Mouse (Mus musculus) small intestine, adult 2 months (tissue): ENCODE measurements around the gene Trappc10. TPM values are rescaled to one million over a fixed set of nuclear protein-coding genes. Genes with fewer than 3 reads are reported as not detected.

ENCODE experiments used
- H3K27ac ChIP-seq: fragments of 200-500 bp; 2 replicates; pipeline ENCODE4 v1.5.1; 2012; ENCODE audit warnings: low read depth, low read length, control low read depth, inconsistent platforms; ENCODE audit not compliant: insufficient read depth
- H3K27me3 ChIP-seq: fragments of 200-500 bp; 2 replicates; pipeline ENCODE4 v1.6.1; 2012; ENCODE audit warnings: mild to moderate bottlenecking, moderate library complexity, low read length, inconsistent platforms; ENCODE audit not compliant: control insufficient read depth, insufficient read depth
- H3K36me3 ChIP-seq: fragments of 200-500 bp; 2 replicates; pipeline ENCODE4 v1.6.1; 2012; ENCODE audit warnings: mild to moderate bottlenecking, low read length, control low read depth, inconsistent platforms; ENCODE audit not compliant: control insufficient read depth, insufficient read depth
- H3K4me1 ChIP-seq: fragments of 200-500 bp; 2 replicates; pipeline ENCODE4 v1.6.1; 2012; ENCODE audit warnings: low read length, inconsistent platforms, mixed read lengths; ENCODE audit not compliant: control insufficient read depth, insufficient read depth, insufficient read length
- H3K4me3 ChIP-seq: fragments of 200-500 bp; 2 replicates; pipeline ENCODE4 v1.5.1; 2012; ENCODE audit warnings: low read depth, mild to moderate bottlenecking, control low read depth, inconsistent platforms, low read length, moderate library complexity
- CTCF ChIP-seq: fragments of 200-500 bp; IDR thresholded peaks from 2 replicates; pipeline ENCODE4 v1.5.1; 2012; ENCODE audit warnings: low read depth, mild to moderate bottlenecking, control low read depth, inconsistent platforms, low read length, moderate library complexity, mixed read lengths; ENCODE audit not compliant: insufficient replicate concordance, insufficient read length; ENCODE audit errors: extremely low read depth
- POLR2A ChIP-seq: fragments of 200-500 bp; IDR thresholded peaks from 2 replicates; pipeline ENCODE4 v1.6.1; 2012; ENCODE audit warnings: low read depth, mild to moderate bottlenecking, control low read depth, inconsistent platforms, low read length, moderate library complexity
- WGBS: fragments of 180-500 bp; shearing (Covaris S2); methylation state at CpG from one replicate; pipeline ENCODE4 v1.1.7; 2018; 5-methylcytosine and 5-hydroxymethylcytosine counted together
- polyA plus RNA-seq: library from polyadenylated mRNA; depleted of rRNA; stranded (reverse); fragments of >200 nt; gene quantifications from 2 replicates; pipeline ENCODE4 v1.2.3, GENCODE M21; 2012

The Trappc10 gene
- polyA plus RNA-seq, 1 experiment: 69.9 TPM

DNA sequence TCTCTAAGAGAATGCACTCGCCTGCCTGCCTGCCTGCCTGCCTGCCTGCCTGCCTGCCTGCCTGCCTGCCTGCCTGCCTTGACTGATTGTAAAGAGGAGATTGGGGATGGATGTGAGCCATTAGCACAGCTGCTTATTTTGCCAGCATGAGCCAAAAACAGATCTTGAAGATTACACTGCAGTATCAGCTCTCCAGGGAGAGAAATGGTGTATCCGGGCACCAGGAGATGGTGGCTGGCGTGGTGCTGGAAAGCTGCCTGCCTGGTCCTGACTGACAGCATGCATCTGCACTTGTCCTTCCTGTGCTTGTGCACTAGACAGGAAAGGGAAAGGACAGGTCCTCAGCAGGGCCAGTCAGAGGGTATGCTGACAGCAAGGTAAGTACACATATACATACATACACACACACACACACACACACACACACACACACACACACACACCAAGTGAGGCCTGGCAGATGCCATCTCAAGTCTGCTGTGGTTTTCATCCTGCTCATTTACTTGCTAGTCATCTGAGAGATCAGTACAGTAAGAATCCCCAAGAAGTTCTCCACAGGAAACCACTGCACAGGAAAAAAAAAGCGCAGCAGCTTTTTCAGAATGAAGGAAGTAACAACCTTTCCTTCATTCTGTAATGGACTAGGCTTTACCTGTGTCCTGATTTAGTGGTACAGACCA, 12.0 kb downstream of the Trappc10 start:
- no peak for TF ChIP-seq CTCF
- H3K4me3 ChIP-seq: no peak overlapping the region
- peaks cover 15% of the 10 kb centered on the region for H3K36me3 ChIP-seq
- no peaks in the 10 kb centered on the region for H3K27me3 ChIP-seq
- 73% methylated on average over 4 of the region's 4 CpGs for WGBS
- H3K27ac ChIP-seq: peak overlapping the region; percentile 88
- peaks cover 58% of the 10 kb centered on the region for H3K4me1 ChIP-seq

- H3K4me3 ChIP-seq: no peak overlapping the region
- no peaks in the 10 kb centered on the region for H3K27me3 ChIP-seq
- TF ChIP-seq POLR2A: no peak
- TF ChIP-seq CTCF: no peak
- peaks cover 34% of the 10 kb centered on the region for H3K36me3 ChIP-seq
- H3K4me1 ChIP-seq: peaks cover 35% of the 10 kb centered on the region
- 29% methylated on average over 5 of the region's 5 CpGs for WGBS
- H3K27ac ChIP-seq: peak overlapping the region; percentile 95
Measured at GRCm38 (mm10) chr10:78228560-78228928, 15.9 kb downstream of the Trappc10 start.

- Histone ChIP-seq H3K4me1 (peaks cover 30% of the 10 kb centered on the region), H3K27ac (peak overlapping the region; percentile 95), H3K36me3 (peaks cover 37% of the 10 kb centered on the region), H3K27me3 (no peaks in the 10 kb centered on the region), H3K4me3 (no peak overlapping the region)
- WGBS: 29% methylated on average over 8 of the region's 8 CpGs
- TF ChIP-seq CTCF: no peak
- no peak for TF ChIP-seq POLR2A
Measured at GRCm38 (mm10) chr10:78227875-78228559, 16.4 kb downstream of the Trappc10 start.

DNA sequence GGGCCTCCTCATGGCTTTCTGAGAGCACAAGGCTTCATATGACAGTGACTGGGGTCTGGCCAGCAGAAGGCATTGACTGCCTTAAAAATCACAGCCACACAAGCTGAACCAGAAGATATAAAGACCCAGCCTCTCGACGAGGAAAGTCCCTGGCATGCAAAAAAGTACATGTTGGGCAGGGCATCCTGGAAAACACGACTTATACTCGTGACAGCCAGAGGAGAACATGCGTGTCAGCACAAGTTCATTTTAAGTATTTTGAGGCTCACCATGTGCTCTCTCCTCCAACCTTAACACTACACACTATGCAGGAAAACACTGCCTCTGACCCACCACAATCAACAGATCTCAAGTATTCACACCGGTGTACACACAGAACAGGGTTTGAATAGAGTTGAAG, 20.3 kb downstream of the Trappc10 start:
- no peak overlapping the region for H3K27ac ChIP-seq
- no peaks in the 10 kb centered on the region for H3K27me3 ChIP-seq
- H3K4me1 ChIP-seq: peaks cover 15% of the 10 kb centered on the region
- TF ChIP-seq POLR2A (no peak), CTCF (no peak)
- H3K36me3 ChIP-seq: peaks cover 50% of the 10 kb centered on the region
- WGBS: 87% methylated on average over 6 of the region's 6 CpGs
- no peak overlapping the region for H3K4me3 ChIP-seq

DNA sequence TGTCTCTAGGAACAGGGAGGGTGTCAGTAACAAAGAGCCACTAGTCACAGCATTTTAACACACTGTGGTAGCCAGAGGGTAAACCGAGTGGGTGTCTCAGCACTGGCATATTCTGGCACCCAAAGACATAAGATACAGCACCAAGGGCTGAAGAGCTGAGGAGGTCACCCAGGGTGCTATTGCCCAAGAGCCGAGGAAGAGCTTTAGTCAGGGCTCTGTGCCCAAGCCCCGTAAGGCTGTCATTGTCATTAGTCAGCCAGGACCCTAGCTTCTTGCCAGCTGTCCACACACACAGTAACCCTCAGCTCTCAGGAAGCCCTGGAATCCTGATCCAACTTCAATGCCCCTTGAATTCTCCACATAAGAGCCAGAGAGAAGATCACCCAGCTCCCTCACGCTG, 21.5 kb downstream of the Trappc10 start:
- Histone ChIP-seq H3K27ac (no peak overlapping the region), H3K4me1 (peaks cover 7% of the 10 kb centered on the region), H3K36me3 (peaks cover 58% of the 10 kb centered on the region), H3K27me3 (no peaks in the 10 kb centered on the region), H3K4me3 (no peak overlapping the region)
- 78% methylated on average over 4 of the region's 4 CpGs for WGBS
- TF ChIP-seq CTCF (no peak), POLR2A (no peak)

- Histone ChIP-seq H3K4me3 (no peak overlapping the region), H3K36me3 (peaks cover 56% of the 10 kb centered on the region), H3K4me1 (no peaks in the 10 kb centered on the region), H3K27me3 (no peaks in the 10 kb centered on the region), H3K27ac (no peak overlapping the region)
- WGBS: 97% methylated on average over 7 of the region's 7 CpGs
- no peak for TF ChIP-seq CTCF
- no peak for TF ChIP-seq POLR2A
Measured at GRCm38 (mm10) chr10:78221315-78221714, 23.1 kb downstream of the Trappc10 start.

DNA sequence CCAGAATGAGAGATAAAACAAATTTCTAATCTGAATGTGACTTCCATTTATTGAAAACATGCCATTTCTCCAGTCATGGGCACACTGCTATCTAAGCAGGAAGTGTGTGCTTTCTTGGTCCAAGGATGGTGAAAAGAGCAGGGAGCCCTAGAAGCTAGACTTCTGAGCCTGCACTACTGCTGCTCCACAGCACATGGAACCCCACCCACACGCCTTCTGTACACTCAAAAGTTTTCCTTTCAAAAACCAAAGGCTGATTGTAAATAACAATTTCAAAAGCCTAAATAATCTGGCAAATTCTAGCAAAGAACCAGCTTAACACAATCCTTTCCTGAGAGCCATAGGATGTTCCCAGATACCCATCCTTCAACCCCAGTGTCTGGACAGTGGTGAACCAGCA, 24.9 kb downstream of the Trappc10 start:
- H3K36me3 ChIP-seq: peaks cover 60% of the 10 kb centered on the region
- H3K4me3 ChIP-seq: no peak overlapping the region
- H3K27ac ChIP-seq: no peak overlapping the region
- TF ChIP-seq POLR2A (no peak), CTCF (no peak)
- WGBS: 100% methylated on average over 1 of the region's 1 CpGs
- no peaks in the 10 kb centered on the region for H3K4me1 ChIP-seq
- no peaks in the 10 kb centered on the region for H3K27me3 ChIP-seq
